Mouse (Mus musculus) stomach, embryonic 14.5 days (tissue): Measurements from ENCODE around the gene Trim54. TPM values are rescaled to one million over a fixed set of nuclear protein-coding genes. Genes with fewer than 3 reads are reported as not detected.

ENCODE experiments used
- ATAC-seq: fragments of 200-750 bp; cut with Nextera tagmentation; 2 replicates; pipeline ENCODE4 v1.8.0; 2017; ENCODE audit warnings: low read depth, moderate TSS enrichment; ENCODE audit not compliant: insufficient number of reproducible peaks, insufficient read depth, low FRiP score
- H3K27ac ChIP-seq: fragments of 300-500 bp; sonication (generic); 2 replicates; pipeline ENCODE4 v1.5.1; 2014; ENCODE audit warnings: mild to moderate bottlenecking, low read length, moderate library complexity, mixed read lengths
- H3K27me3 ChIP-seq: fragments of 300-500 bp; sonication (generic); 2 replicates; pipeline ENCODE4 v1.6.1; 2014; ENCODE audit warnings: low read length, control low read depth, mixed read lengths; ENCODE audit not compliant: control insufficient read depth, insufficient read depth
- H3K36me3 ChIP-seq: fragments of 300-500 bp; sonication (generic); 2 replicates; pipeline ENCODE4 v1.6.1; 2014; ENCODE audit warnings: mild to moderate bottlenecking, control low read depth, low read length, moderate library complexity, mixed read lengths; ENCODE audit not compliant: control insufficient read depth, insufficient read depth
- H3K4me1 ChIP-seq: fragments of 300-500 bp; sonication (generic); 2 replicates; pipeline ENCODE4 v1.6.1; 2014; ENCODE audit warnings: low read length, control low read depth, mixed read lengths; ENCODE audit not compliant: control insufficient read depth, insufficient read depth
- H3K4me2 ChIP-seq: fragments of 300-500 bp; sonication (generic); replicated peaks from 2 replicates; pipeline ENCODE4 v1.6.1; 2014; ENCODE audit warnings: low read depth, low read length, control low read depth
- H3K4me3 ChIP-seq: fragments of 300-500 bp; sonication (generic); 2 replicates; pipeline ENCODE4 v1.5.1; 2014; ENCODE audit warnings: low read depth, low read length, control low read depth
- H3K9ac ChIP-seq: fragments of 300-500 bp; sonication (generic); replicated peaks from 2 replicates; pipeline ENCODE4 v1.6.1; 2014; ENCODE audit warnings: low read depth, mild to moderate bottlenecking, control low read depth, low read length, moderate library complexity, mixed read lengths
- H3K9me3 ChIP-seq: fragments of 300-500 bp; sonication (generic); 2 replicates; pipeline ENCODE4 v1.6.1; 2016; ENCODE audit warnings: low read depth, low read length, control low read depth; ENCODE audit not compliant: control insufficient read depth
- WGBS: fragments of 180-500 bp; shearing (Covaris S2); extraction: QIAGEN DNeasy Blood & Tissue Kit; methylation state at CpG from one replicate; pipeline ENCODE4 v1.1.7; 2014; 5-methylcytosine and 5-hydroxymethylcytosine counted together
- polyA plus RNA-seq: library from polyadenylated mRNA; unstranded; fragments of >200 nt; fragmentation: Nextera tagmentation; extraction: Ambion mirVana; gene quantifications from 2 replicates; pipeline ENCODE4 v1.2.1, GENCODE M21; 2014

The Trim54 gene
- polyA plus RNA-seq, 1 experiment from 2014 or later, result not detected

- H3K27me3 ChIP-seq, result no peaks in the 10 kb centered on the region
- no peaks in the 10 kb centered on the region for H3K9me3 ChIP-seq
- H3K27ac ChIP-seq, result no peak overlapping the region
- no peak overlapping the region for H3K9ac ChIP-seq
- no peaks in the 10 kb centered on the region for H3K36me3 ChIP-seq
- H3K4me3 ChIP-seq, result no peak overlapping the region
- WGBS, result 32% methylated on average over 5 of the region's 5 CpGs
- H3K4me2 ChIP-seq, result no peak overlapping the region
- H3K4me1 ChIP-seq, result no peaks in the 10 kb centered on the region
- no peak for ATAC-seq
Observed at GRCm38 (mm10) chr5:31126050-31126449, 9.5 kb downstream of the Trim54 start.

GRCm38 (mm10) chr5:31136730-31137424 is 20.4 kb downstream of the Trim54 start:
- no peak overlapping the region for H3K27ac ChIP-seq
- H3K27me3 ChIP-seq, result peaks cover 48% of the 10 kb centered on the region
- WGBS, result under 1% methylated on average over 33 of the region's 33 CpGs
- ATAC-seq, result no peak
- H3K4me1 ChIP-seq, result 0 out of 2 replicates have a peak, but pooled peaks cover 9% of the 10 kb centered on the region
- no peak overlapping the region for H3K4me3 ChIP-seq
- H3K9ac ChIP-seq, result no peak overlapping the region
- H3K36me3 ChIP-seq, result no peaks in the 10 kb centered on the region
- H3K9me3 ChIP-seq, result no peaks in the 10 kb centered on the region
- no peak overlapping the region for H3K4me2 ChIP-seq

DNA sequence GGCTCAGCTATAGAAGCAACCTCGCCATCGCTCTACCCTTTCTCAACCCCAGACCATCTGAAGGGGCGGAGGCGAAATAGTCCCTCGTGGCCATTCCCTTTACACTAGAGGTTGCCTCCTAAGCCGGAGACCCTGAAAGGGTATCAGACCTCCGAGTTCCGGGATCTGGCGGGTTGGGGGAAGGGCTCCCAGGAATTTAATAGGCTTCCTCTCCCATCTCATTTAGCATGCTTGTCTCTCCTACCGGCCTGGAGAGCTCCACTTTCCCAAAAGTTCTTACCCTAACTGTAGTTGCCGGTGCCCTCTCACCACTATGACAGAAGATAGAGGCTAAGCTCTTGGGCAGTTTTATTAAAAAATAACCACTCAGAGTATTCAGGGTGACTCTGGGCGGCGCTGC is 21.1 kb downstream of the Trim54 start:
- Histone ChIP-seq H3K4me3 (peak overlapping the region; percentile 9; the same call in 1 of the 2 replicates), H3K9me3 (no peaks in the 10 kb centered on the region), H3K4me1 (0 out of 2 replicates have a peak, but pooled peaks cover 9% of the 10 kb centered on the region), H3K27me3 (peaks cover 48% of the 10 kb centered on the region), H3K27ac (no peak overlapping the region), H3K36me3 (no peaks in the 10 kb centered on the region), H3K4me2 (no peak overlapping the region; the same call in 1 of the 2 replicates), H3K9ac (no peak overlapping the region)
- 2% methylated on average over 13 of the region's 13 CpGs for WGBS
- no peak for ATAC-seq

DNA sequence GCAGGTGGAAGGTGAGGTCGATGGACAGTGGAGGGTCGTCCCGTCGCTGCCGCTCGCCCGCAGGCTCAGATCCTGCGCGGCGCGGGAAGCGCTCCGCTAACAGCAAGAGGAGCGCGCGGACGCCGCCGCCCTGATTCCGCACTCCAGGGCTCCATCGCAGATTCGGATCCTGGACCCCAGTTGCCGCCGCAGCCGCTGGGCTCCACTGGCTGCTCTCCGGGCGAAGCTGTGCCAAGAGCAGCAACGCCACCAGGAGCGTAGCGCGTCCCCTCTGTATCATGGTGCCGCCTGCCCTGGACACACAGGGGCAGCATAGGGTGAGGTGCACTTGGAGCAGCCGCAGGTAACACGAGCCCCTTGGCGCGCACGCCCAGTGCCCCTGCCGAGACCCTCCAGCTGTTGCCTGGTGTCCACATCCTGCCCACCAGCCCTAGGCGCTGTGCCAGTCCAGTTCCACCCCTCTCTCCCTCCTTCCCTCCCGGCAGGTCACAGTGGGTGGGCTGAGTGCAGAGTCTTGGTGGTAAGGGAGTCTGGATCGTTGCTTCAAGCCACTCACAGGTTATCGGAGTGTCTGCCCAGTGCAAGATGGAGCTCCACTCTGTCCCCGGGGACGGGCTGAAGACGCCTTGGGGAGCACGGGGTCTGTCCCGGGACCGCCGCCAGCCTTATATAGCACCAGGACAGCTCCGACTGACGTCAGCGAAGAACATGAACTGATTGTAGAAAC is 21.9 kb downstream of the Trim54 start, which contains the start of gene Ucn:
Gene Ucn, minus strand, starts transcription at position 589 of the 727 bp plus-strand sequence.
- no peak for ATAC-seq
- WGBS, result 2% methylated on average over 52 of the region's 52 CpGs
- H3K27me3 ChIP-seq, result peaks cover 48% of the 10 kb centered on the region

GRCm38 (mm10) chr5:31138968-31139425 is 22.5 kb downstream of the Trim54 start:
- Histone ChIP-seq H3K27ac (no peak overlapping the region), H3K9me3 (no peaks in the 10 kb centered on the region), H3K9ac (no peak overlapping the region), H3K36me3 (no peaks in the 10 kb centered on the region), H3K4me1 (0 out of 2 replicates have a peak, but pooled peaks cover 9% of the 10 kb centered on the region), H3K4me3 (0 out of 2 replicates have a peak overlapping the region, but pooled peaks have one; percentile 8), H3K27me3 (peaks cover 48% of the 10 kb centered on the region), H3K4me2 (no peak overlapping the region; the same call in 1 of the 2 replicates)
- no peak for ATAC-seq
- 12% methylated on average over 9 of the region's 9 CpGs for WGBS

More for the DNA sequence above, 21.9 kb downstream of the Trim54 start, which contains the start of gene Ucn:
- H3K4me3 ChIP-seq, result peak within 1 kb of the TSS; percentile 9; the same call in 1 of the 2 replicates
- H3K9me3 ChIP-seq, result no peaks in the 10 kb centered on the region
- peak within 1 kb of the TSS; percentile 16 for H3K4me2 ChIP-seq
- H3K9ac ChIP-seq, result no peak within 1 kb of the TSS
- H3K36me3 ChIP-seq, result no peaks in the 10 kb centered on the region
- H3K27ac ChIP-seq, result no peak within 1 kb of the TSS
- H3K4me1 ChIP-seq, result 0 out of 2 replicates have a peak, but pooled peaks cover 9% of the 10 kb centered on the region

DNA sequence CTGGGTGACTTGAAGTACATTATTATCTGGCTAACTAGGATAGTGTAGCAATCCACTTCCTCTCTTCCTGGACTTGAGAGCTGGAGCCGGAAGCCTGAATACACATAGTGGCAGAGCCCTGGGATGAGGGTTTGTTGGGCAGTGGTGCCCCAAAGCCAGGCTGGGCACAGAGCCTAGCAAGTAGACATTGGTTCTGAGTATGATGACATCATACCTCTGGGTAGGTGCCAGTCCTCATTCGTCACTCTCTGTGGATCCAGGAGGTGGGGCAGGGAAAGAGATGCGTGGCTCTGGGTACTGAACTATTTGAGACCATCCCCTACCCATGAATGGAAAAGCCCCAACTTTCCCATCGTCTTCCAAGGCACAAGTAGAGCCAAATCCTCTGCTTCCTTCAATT is 33.3 kb downstream of the Trim54 start:
- Histone ChIP-seq H3K27me3 (no peaks in the 10 kb centered on the region), H3K9me3 (no peaks in the 10 kb centered on the region), H3K4me1 (peaks cover 6% of the 10 kb centered on the region), H3K4me3 (no peak overlapping the region), H3K4me2 (no peak overlapping the region), H3K36me3 (no peaks in the 10 kb centered on the region; the same call in none of the 2 replicates), H3K27ac (no peak overlapping the region), H3K9ac (no peak overlapping the region)
- WGBS, result 93% methylated on average over 4 of the region's 4 CpGs
- no peak for ATAC-seq

DNA sequence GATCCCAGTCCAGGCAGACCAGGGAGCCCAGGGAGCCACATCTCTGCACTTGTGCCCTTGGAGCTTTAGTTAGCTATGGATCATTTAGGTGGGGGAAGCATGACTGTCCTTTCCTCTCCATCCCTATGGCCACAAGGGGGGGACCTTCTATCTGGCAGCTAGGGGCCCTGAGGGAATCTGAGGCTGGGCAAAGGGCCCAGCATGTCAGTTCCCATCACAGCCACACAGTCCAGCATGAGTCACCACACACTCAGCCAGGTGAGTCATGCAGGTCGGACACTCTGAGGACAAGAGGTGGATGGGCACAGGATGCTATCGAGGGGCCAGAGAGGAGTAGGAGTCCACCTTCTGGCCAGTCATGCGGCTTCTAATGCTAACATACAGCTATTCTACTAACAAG is 35.2 kb downstream of the Trim54 start:
- H3K4me3 ChIP-seq, result no peak overlapping the region
- 85% methylated on average over 3 of the region's 3 CpGs for WGBS
- no peak overlapping the region for H3K27ac ChIP-seq
- no peak for ATAC-seq
- no peaks in the 10 kb centered on the region for H3K9me3 ChIP-seq
- no peak overlapping the region for H3K9ac ChIP-seq
- peaks cover under 1% of the 10 kb centered on the region for H3K36me3 ChIP-seq
- no peak overlapping the region for H3K4me2 ChIP-seq
- peaks cover 6% of the 10 kb centered on the region for H3K4me1 ChIP-seq
- H3K27me3 ChIP-seq, result no peaks in the 10 kb centered on the region

DNA sequence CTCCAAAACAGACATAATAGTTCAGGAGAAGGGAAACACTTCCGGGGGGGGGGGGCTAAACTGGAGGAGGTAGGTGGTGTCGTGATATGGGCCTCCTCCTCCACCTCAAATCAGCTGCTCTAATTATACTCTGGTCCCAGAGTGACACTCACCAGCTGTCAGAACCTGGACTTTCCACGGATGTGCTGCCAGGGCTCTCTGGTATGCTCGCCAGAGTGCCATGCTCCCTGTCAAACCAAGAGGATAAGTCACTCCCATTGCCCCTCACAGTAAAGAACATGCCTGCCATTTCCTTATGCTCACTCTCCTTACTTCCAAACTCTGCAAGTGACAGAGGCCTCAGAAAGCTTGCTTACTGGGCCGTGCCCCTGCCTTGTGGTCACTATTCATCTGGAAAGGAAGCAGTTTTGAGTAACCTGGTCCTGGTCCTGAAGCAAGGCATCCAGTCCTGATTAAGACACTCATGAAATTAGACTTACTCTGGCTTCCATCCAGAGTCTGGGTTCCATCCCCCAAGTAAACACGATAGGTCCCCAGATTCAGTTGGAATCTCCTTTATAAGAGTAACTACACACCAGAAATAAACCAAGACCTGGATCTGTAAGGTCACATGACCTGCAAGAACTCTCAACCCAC is 37.1 kb downstream of the Trim54 start:
- WGBS, result 32% methylated on average over 6 of the region's 6 CpGs
- peak overlapping the region; percentile 28 for H3K9ac ChIP-seq
- 0 out of 2 replicates have a peak, but pooled peaks have one; percentile 3 for ATAC-seq

More for the DNA sequence above, 37.1 kb downstream of the Trim54 start:
- H3K36me3 ChIP-seq, result peaks cover 20% of the 10 kb centered on the region
- H3K4me2 ChIP-seq, result peak overlapping the region; percentile 71
- H3K4me1 ChIP-seq, result peaks cover 6% of the 10 kb centered on the region
- H3K27ac ChIP-seq, result no peak overlapping the region; the same call in 1 of the 2 replicates
- peak overlapping the region; percentile 49 for H3K4me3 ChIP-seq
- H3K9me3 ChIP-seq, result no peaks in the 10 kb centered on the region
- no peaks in the 10 kb centered on the region for H3K27me3 ChIP-seq
